Mouse (Mus musculus) cerebellum, postnatal 25 days (tissue): ENCODE measurements around the gene Fam8a1.

Experiments used
- DNase-seq, 2 experiments: peaks; one replicate each; pipeline ENCODE4 v3.0.0; 2021; ENCODE audit warnings: mixed read lengths in 2 of 2

The Fam8a1 gene

GRCm38 (mm10) chr13:46669048-46669619 lies at the start of gene Fam8a1:
Fam8a1 (plus strand) TSS chr13:46669522.
- DNase-seq, result peak; percentile 95

GRCm38 (mm10) chr13:46619633-46620032 lies 49.7 kb upstream of the Fam8a1 start:
- DNase-seq, result no peak

- DNase-seq, result no peak
Measured at GRCm38 (mm10) chr13:46620964-46621757, 48.2 kb upstream of the Fam8a1 start.

GRCm38 (mm10) chr13:46626608-46627007 lies 42.7 kb upstream of the Fam8a1 start:
- DNase-seq, result no peak

- DNase-seq, result peak in 1 of 2 experiments; percentile 36
Measured at GRCm38 (mm10) chr13:46627841-46628240, 41.5 kb upstream of the Fam8a1 start.

- DNase-seq, result no peak
Measured at GRCm38 (mm10) chr13:46629391-46629790, 39.9 kb upstream of the Fam8a1 start.

GRCm38 (mm10) chr13:46632796-46633195 lies 36.5 kb upstream of the Fam8a1 start:
- no peak for DNase-seq

- DNase-seq, result peak in 1 of 2 experiments; percentile 13
Measured at GRCm38 (mm10) chr13:46633320-46634132, 35.8 kb upstream of the Fam8a1 start.

GRCm38 (mm10) chr13:46634133-46634488 lies 35.2 kb upstream of the Fam8a1 start:
- DNase-seq, result peak in 1 of 2 experiments; percentile 14

GRCm38 (mm10) chr13:46640608-46641468 lies 28.5 kb upstream of the Fam8a1 start:
- no peak for DNase-seq

GRCm38 (mm10) chr13:46642318-46642717 lies 27.0 kb upstream of the Fam8a1 start:
- peak in 1 of 2 experiments; percentile 36 for DNase-seq

GRCm38 (mm10) chr13:46644175-46644574 lies 25.1 kb upstream of the Fam8a1 start:
- no peak for DNase-seq

- no peak for DNase-seq
Measured at GRCm38 (mm10) chr13:46645476-46645875, 23.8 kb upstream of the Fam8a1 start.

GRCm38 (mm10) chr13:46651853-46652252 lies 17.5 kb upstream of the Fam8a1 start:
- no peak for DNase-seq

GRCm38 (mm10) chr13:46652671-46653070 lies 16.7 kb upstream of the Fam8a1 start:
- no peak for DNase-seq

- no peak for DNase-seq
Measured at GRCm38 (mm10) chr13:46653671-46654070, 15.7 kb upstream of the Fam8a1 start.

- no peak for DNase-seq
Measured at GRCm38 (mm10) chr13:46654566-46654965, 14.8 kb upstream of the Fam8a1 start.

- no peak for DNase-seq
Measured at GRCm38 (mm10) chr13:46659211-46659610, 10.1 kb upstream of the Fam8a1 start.

GRCm38 (mm10) chr13:46663461-46663964 lies 5.8 kb upstream of the Fam8a1 start:
- peak in 1 of 2 experiments; percentile 32 for DNase-seq

- peak in 1 of 2 experiments; percentile 51 for DNase-seq
Measured at GRCm38 (mm10) chr13:46669620-46670271, 424 bp downstream of the Fam8a1 start.

- no peak for DNase-seq
Measured at GRCm38 (mm10) chr13:46670514-46670913, 1.2 kb downstream of the Fam8a1 start.

- DNase-seq, result peak; percentile 52 to 75
Measured at GRCm38 (mm10) chr13:46674601-46675000, 5.3 kb downstream of the Fam8a1 start.
